In the genomic region with DNA sequence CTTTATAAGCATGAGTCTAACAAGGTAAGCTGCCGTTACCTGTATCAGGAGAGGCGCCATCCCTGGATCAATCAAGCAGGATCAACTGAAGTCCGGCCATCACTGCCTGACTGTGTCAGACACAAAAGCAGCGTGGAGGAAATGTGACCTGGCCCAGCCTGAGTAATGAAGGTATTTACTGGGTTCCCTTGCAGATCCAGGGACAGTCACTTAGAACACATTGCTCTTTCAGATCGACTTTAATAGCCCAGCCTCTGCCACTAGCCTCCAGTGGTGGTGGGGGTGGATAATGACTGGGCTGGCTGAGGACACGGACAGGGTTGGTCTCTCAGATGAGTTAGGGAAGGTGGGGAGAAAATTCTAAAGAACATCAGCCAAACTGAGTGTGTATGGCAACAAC, we compare ENCODE assay signal across 21 mouse cellular contexts. TPM values are rescaled to one million over a fixed set of nuclear protein-coding genes. Genes with fewer than 3 reads are reported as not detected.
"Had no signal": no experiment of that assay in that cellular context is flagged by ENCODE, and none has a peak within 500 bp of the region (broad histone marks: within the 10 kb centered on the region; RNA-seq: fewer than 3 reads in every experiment).

No protein-coding gene starts in this region.

- H3K27me3 ChIP-seq: midbrain, embryonic 12.5 days; neural tube, embryonic 13.5 days; neural tube, embryonic 15.5 days had no signal

- H3K27ac ChIP-seq: midbrain, embryonic 10.5 days; midbrain, embryonic 12.5 days; neural tube, embryonic 13.5 days; neural tube, embryonic 15.5 days had no signal

- H3K4me1 ChIP-seq: midbrain, embryonic 10.5 days; midbrain, embryonic 12.5 days; neural tube, embryonic 13.5 days; neural tube, embryonic 15.5 days had no signal

- H3K4me2 ChIP-seq: lung, embryonic 14.5 days; midbrain, embryonic 12.5 days; neural tube, embryonic 13.5 days; neural tube, embryonic 15.5 days had no signal

- H3K9me3 ChIP-seq: midbrain, embryonic 10.5 days; midbrain, embryonic 12.5 days; neural tube, embryonic 13.5 days; neural tube, embryonic 15.5 days had no signal

- DNase-seq: lung, embryonic 14.5 days; lung, postnatal 10 days; lung, postnatal 4 days; midbrain, embryonic 14.5 days; retina, postnatal 1 day; right cerebral cortex, adult 18-20 months; right cerebral cortex, postnatal 25 days; right cerebral cortex, postnatal 4 days; spleen, adult 18-20 months; thymus, adult 18-20 months; thymus, postnatal 14 days; thymus, postnatal 36 days had no signal

- H3K36me3 ChIP-seq: midbrain, embryonic 10.5 days; midbrain, embryonic 12.5 days; neural tube, embryonic 13.5 days; neural tube, embryonic 15.5 days had no signal

- ATAC-seq: midbrain, embryonic 16.5 days had no signal

- H3K4me3 ChIP-seq: midbrain, embryonic 10.5 days; midbrain, embryonic 12.5 days; myocyte; neural tube, embryonic 13.5 days; neural tube, embryonic 15.5 days had no signal

- H3K9ac ChIP-seq: lung, embryonic 14.5 days; midbrain, embryonic 12.5 days; neural tube, embryonic 13.5 days; neural tube, embryonic 15.5 days had no signal

RNA-seq across cellular contexts. Expression of gene Mypn, which starts 5.1 kb away (rescaled TPM):
- total RNA-seq: megakaryocyte, adult 5-6 weeks; megakaryocyte-erythroid progenitor cell, adult 5-6 weeks had no signal
- polyA plus RNA-seq: stomach, embryonic 14.5 days had no signal
